Mouse (Mus musculus) cerebellum, adult 2 months (tissue): ENCODE results near the gene Gtpbp1.

ENCODE experiments used
- CTCF ChIP-seq: fragments of 200-500 bp; IDR thresholded peaks from 2 replicates; pipeline ENCODE4 v1.5.1; 2011; ENCODE audit warnings: low read depth, mild to moderate bottlenecking, control low read depth, low read length, moderate library complexity, borderline replicate concordance; ENCODE audit not compliant: insufficient read depth
- POLR2A ChIP-seq: fragments of 200-500 bp; IDR thresholded peaks from 2 replicates; pipeline ENCODE4 v1.6.1; 2011; ENCODE audit warnings: low read length, control low read depth, borderline replicate concordance; ENCODE audit not compliant: insufficient read depth

DNA sequence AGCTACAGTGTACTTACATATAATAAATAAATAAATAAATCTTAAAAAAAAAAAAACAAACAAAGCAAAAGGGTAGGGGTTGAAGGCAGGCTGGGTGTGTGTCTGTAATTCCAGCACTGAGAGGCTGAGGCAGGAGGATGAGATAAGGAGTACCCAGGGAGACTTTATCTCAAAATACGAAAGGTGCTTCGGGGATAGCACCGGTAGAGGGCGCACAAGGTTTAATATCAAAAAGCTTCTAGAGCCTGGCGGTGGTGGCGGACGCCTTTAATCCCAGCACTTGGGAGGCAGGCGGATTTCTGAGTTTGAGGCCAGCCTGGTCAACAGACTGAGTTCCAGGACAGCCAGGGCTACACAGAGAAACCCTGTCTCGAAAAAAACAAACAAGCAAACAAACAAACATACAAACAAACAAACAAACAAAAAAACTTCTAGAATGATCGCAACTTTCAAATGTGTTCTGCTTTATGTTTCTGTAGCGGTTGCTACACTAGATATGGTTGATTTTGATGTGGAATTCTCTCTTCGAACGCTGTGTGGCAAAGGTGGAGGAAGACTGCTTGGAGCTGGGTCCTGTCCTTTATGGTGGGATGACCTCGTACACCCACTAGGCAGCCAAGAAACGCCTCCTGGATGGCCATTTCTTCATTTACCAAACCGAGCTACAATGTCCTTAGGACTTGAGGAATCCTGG is 32.7 kb upstream of the Gtpbp1 start:
- TF ChIP-seq CTCF (peak; percentile 57; the same call in 1 of the 2 replicates), POLR2A (no peak)
